Mouse (Mus musculus): ENCODE results near the gene Zfp511. TPM values are rescaled to one million over a fixed set of nuclear protein-coding genes. Genes with fewer than 3 reads are reported as not detected.

Gene Zfp511
- 10 to 100 TPM; 32.3 to 33.9 TPM for total RNA-seq (2021)

DNA sequence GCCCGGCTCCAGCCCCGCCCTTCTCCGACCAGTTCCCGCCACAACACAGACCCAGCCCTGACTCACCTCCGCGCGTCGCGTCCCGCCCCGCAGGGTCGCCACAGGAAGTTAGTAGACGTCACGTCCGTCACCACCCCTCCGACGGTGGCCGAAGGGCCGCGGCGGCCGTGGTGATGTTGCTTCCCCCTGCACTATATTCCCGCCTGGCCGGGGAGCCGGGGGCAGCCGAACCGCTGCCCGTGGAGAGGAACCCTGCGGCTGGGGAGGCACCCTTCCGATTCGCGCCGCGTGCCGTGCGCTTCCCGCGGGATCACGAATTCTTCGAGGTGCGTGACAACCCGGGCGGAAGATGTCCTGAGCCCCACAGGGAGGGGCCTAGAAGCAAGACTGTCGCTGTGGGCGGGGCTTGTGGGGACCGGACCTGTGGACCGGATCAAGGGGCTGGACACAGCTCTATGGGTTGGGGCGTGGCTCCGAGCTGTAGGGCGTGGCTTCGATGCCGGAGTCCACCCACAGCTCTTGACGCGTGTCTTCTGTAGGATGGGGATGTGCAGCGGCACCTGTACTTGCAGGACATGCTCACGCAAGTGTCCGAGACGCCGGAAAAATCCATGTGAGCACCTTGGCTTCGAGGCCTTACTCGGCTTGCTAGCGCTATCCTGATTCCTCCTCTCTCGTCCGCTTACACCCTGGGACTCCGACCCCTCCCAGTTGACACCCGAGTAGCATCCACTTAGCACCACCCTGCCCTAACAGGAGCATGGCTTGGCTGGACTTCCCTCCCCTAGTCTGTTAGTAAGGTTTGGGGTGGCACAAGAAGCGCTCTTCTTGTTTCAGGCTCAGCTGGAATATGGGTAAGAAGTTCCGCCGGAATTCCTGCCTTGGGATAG is at the start of gene Zfp511, which contains the start of gene Tubgcp2:
Gene Zfp511 (plus strand): TSS at position 111 of the 890 bp plus-strand sequence.
Gene Tubgcp2 (minus strand): TSS at position 389 of the 890 bp plus-strand sequence.
- intact Hi-C loops (cut with DNase I) = no loop called here

DNA sequence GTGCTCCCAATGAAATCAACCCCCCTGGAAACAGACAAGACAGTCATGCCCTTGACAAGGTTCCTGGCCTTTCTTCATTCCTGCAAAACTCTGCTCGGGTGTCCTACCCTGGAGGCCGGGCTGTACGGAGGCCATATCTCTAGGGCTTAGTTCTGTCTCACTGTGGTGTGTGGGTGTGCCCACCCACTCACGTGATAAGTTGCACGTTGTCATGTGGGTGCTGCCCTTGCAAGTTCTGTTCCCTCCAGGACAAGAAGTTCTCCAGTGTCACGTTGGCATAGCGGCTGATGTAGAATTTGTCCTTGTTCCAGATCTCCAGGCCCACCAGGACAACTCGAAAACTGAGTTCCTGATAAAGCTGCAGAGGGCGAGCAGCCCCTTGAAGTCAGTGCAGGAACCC is 47.9 kb upstream of the Zfp511 start:
- intact Hi-C loops (cut with DNase I) = no loop called here
- DNase-seq = no peak

More for the DNA sequence above, at the start of gene Zfp511, which contains the start of gene Tubgcp2:
- DNase-seq = peak; percentile 96

DNA sequence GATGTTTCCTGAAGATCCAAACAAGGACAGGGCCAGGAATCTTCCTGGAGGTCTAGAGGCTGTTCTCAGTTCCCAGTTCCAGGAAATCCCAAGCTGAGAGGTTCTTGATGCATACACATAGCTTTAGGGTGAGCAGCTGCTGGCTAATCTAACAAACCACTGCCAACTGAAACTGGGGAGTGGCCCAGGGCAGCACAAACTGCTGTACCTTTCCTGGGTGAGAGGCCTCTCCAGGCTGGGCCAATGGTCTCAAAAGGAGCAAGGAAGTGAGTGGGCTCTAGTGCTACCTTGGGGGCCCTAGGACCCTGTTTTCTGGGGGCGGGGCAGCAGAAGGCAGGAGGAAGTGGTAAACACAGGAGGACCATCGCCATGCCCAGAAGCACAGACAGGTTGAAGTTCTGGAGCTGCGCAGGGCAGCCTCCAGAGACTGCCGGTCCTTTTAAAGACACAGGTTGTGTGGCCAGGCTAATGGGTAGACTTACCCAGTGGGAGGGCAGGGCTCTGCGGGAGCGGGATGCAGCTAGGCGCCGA is 45.3 kb upstream of the Zfp511 start:
- intact Hi-C loops (cut with DNase I) = no loop called here
- DNase-seq = no peak

DNA sequence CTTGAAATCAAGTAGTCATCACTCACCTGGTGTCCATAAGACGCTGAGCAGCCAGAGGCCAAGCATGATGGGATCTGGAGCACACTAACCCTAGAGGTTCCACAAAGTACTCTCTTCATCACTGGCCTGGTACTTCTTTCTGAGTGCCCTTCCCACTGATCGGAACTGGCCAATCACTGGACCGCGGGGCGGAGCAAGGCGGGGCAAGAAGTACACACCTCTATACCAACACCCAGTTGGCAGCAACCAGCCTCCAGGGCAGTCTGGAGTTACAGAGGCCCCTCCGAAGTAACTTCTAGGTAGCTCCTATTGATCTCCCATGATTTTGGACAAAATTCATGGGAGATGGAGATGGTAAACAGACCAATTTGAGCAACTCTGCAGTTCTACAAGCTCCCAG is 43.8 kb upstream of the Zfp511 start, which contains the start of gene Adam8:
Gene Adam8 (minus strand): TSS at position 157 of the 400 bp plus-strand sequence.
- no peak for DNase-seq
- intact Hi-C loops (cut with DNase I) = no loop called here

DNA sequence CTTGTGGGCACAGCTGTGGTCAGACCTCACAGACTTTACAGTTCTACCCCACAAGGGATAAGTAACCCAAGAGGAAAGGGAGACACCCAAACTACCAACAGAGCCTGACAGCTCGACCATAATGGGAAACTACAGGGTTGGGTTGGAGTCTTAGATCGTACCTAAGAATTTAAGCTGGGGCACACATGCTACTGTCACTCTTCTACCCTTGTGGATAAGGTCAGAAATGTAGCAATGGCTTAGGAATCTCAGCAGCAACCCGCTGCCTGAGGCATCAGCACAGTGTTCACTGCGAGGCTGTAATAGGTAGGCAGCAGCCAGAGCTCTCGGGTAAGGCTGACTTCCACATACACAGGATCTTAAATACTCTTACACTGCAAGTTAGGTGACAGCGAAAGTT is 42.7 kb upstream of the Zfp511 start:
- no peak for DNase-seq
- intact Hi-C loops (cut with DNase I) = no loop called here

DNA sequence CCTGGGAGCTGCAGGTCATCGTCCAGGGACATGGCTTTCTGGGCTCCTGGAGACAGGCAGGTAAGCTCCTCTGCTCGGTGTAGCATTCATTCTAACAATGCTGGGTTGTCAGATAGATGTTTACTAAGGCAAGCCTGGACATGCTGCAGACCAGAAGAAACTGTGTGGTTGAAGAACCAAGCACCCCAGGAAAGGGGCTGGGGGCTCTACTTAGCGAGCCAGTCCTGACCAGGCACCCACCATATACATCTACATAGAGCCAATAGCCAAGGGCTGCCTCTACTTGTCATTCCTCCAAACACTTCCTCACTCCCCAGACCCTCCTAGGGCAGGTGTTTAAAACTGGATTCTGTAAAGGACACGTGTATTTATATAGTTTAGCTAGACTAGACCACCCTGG is 42.0 kb upstream of the Zfp511 start:
- intact Hi-C loops (cut with DNase I) = no loop called here
- DNase-seq = no peak

DNA sequence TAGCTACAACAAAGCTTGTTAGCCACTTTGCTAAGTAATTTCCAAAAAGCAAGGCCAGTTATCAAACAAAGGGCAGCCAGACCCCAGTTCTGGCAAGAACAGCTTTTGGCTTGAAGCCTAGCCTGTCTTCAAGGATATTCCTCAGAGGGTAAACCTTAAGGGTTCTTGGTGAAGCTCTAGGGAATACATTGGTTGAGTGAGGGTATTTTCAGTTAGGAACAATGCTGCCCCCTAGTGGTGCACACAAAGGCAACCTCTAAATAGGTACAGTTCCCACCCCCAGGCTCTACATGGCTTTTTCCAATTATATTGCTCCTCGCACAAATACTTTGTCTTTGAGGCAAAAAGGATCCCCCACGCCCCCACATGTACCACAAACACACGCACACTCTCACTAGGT is 41.5 kb upstream of the Zfp511 start:
- intact Hi-C loops (cut with DNase I) = loop anchor here (5.0 kb wide), 1 partner anchor 38 kb away; no protein-coding TSS in a partner anchor
- DNase-seq = peak; percentile 65

DNA sequence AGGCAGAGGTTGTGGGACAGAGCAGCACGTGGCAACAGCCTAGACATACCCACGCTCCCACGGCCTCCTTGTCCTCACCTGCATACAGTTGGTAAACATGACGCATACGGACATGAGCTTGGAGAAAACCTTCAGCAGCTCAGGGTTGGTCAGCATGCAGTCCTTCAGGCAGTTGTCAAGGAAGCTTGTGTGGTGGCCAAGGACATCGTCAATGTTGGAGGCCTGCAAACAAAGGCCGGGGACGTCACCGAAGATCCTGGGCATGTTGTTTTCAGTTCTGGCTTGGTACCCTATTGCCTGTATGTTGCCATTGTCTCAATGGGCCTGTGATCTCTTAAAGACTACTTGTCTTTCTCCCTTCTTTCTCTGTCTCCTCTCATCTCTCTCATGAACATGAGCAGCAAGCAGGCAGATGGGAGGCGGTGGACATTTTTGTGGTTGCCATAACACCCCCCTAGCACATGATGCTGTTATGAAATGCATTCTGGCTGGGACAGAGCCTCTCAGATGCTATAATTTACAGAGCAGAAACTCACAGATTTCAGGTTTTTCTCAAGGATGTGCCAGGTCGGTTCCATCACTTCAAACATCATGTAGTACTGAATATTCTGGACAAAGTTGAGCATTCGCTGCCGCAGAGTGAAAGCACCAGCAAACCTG is 37.4 kb upstream of the Zfp511 start:
- DNase-seq = no peak
- intact Hi-C loops (cut with DNase I) = loop anchor here (5.0 kb wide), 1 partner anchor 33 kb away; no protein-coding TSS in a partner anchor

DNA sequence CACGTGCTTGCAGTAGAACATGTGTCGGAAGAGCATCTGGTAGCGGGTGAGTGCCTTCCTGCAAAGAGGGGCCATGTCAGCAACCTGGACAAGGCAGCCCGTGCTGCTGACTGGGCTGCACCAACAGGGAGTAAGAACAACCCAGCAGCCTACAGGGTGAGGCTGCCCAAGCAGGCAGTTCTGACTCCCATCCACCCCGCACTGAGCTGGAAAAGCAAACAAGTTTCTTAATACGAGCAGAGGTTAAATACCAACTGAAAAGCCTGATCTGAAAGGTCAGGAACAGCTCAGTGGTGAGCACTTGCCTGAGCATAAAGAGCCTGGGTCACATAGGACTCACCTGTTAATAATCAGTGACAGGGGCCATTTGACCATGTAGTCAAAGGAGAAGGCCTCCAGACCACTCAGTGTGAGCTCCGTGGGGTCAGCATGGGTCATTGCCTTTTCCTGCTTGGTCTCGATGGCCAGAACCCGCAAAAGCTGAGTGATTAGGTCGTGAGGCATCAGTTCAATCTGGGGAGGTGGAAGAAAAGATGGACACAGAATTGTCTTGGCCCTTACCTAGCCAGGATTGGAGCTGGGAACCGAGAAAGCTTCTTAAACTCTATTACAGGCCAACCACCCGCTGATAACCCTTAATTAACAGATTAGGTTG is 35.0 kb upstream of the Zfp511 start:
- DNase-seq = no peak
- intact Hi-C loops (cut with DNase I) = no loop called here

DNA sequence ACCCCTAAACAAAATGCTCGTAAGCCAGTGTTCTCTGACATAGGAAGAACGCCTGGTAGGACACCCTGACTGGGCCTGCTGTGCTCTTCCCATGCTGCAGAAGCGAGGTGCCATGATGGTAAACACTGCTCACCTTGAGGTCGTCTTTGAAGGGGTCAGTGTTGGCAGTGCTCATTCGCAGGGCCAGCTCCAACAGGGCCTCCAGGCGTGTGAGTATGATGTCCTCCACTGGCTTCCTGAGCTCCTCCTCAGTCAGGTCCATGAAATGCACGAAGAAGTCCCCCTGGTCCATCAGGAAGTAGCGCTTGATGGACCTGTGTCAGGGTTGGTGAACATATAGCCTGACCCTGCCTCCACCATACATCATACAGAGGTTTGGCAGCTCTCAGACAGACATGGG is 31.5 kb upstream of the Zfp511 start:
- intact Hi-C loops (cut with DNase I) = no loop called here
- no peak for DNase-seq

DNA sequence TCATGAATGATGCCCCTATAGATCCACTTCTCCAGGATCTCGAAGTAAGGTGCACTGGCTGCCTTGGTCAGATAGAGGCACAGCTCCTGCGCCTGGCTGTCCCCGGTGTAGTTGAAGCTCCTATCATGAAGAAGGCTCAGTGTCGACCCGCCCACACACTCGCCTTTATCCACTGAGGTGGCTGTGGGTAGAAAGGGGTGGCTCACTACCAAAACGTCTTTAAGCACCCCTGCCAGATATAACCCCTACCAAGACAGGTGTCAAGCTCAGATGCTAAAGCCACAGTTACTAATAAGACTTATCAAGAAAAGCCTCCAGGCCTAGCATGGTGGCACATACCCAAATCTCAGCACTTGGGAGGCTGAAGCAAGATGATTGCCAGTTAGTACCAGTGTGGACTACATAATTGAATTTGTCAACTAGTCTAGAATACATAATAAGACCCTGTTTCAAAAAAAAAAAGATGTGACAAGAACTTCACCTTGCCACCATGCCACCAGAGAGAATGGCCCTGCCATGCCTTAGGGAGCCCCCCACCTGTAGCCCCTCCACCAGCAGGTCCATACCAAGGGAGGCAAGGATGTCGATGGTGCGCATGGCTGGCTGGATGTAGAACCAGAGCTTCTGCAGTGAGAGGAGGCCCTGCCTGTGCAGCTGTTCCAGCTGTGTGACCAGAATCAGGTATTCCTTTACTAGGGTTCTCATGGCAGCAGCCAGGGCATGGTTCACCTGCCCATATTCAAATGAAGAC is 29.2 kb upstream of the Zfp511 start:
- no peak for DNase-seq

DNA sequence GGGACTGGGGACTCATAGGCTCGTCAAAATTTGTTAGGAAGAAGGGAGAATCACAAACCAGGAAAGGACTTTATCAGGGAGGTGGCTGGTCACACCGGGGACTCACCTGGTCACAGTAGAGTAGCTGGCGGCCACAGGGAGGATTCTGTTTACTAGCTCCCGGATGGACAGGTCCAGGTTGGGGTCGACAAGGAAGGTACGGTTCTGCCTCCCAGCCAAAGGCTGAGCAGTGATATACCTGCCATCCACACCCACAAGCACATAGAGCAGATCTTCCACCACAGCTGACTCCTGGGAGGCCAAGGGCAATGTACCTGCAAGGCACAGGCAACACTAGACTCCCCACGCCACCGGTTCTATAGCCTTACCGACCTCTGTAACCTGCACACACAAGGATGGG is 28.4 kb upstream of the Zfp511 start:
- intact Hi-C loops (cut with DNase I) = no loop called here
- no peak for DNase-seq

More for the DNA sequence above, 29.2 kb upstream of the Zfp511 start:
- intact Hi-C loops (cut with DNase I) = no loop called here

DNA sequence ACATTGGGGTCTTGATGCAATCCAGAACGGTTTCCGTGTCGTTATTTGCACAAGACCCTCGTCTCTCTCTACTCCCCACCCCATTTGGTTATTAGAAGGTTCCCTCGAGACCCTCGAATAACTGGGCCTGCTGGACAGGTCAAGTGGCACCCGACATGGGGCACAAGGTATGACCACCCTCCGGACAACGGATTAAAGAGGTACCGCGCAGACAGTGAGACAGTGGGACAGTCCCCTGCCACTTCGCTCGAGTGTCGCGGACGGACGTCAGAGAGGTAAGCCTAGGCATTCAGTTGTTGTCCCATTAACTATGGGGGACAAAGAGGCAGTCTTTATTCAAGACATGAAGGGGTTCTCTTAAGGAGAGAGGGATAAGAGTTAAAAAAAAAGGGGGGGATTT is 24.9 kb upstream of the Zfp511 start:
- DNase-seq = no peak
- intact Hi-C loops (cut with DNase I) = no loop called here

DNA sequence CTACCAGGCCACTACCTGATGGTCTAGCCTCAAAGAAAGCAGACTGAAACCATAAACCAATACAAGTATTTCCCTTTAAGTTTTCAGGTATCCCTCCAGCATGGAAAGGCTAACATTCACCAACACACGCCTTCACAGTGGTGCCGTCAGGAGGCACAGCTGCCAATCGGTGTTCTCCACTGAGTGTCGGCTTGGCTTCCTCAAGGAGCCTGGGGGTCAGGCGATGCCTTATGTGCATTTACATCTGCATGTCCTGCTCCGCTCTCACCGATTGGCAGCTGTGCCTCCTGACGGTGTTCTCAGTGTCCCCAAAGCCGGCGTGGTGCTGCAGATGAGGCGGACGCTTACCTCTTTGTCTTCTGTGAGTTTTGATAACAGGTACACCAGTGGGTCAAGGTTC is 4.4 kb upstream of the Zfp511 start:
- intact Hi-C loops (cut with DNase I) = loop anchor here (5.0 kb wide), 1 partner anchor 34 kb away; no protein-coding TSS in a partner anchor

DNA sequence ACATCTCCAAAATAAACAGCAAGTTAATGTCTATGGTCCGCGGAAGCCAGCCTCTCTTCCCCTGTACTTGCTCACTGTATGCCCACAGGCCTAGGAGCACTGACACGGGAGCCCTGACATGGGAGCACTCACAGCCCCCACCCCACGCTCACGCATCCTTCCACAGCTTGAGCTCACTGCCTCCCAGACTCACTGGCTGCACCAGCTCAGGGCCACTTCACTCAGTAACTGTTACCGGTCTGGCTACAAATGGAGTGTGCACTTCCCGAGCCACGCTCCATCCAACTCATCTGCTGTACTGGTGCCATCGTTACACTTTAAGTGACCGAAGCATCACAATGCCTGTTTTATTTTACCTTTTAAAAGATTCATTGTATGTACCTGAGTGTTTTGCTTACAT is 3.8 kb upstream of the Zfp511 start:
- DNase-seq = no peak
- intact Hi-C loops (cut with DNase I) = loop anchor here (5.0 kb wide), 1 partner anchor 35 kb away; no protein-coding TSS in a partner anchor

More for the DNA sequence above, 4.4 kb upstream of the Zfp511 start:
- DNase-seq = no peak

DNA sequence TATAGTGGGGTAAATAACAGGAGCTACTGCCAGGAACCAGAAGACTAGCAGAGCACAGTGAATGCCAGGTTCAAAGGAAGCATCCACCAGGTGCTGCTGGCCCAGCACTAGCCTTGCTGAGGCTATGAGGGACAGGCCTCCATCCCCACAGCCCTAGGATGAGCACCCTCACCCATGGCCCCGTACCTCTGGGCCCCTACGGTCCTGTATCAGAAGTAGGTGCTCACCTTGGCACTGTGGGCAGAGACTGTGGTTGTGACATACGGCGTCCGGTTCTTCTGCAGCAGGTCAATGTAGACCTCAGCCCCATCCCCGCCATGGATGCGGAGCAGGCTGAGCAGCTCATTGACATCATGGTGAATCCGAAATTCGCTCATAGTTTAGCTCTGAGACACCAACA is 2.8 kb upstream of the Zfp511 start:
- intact Hi-C loops (cut with DNase I) = loop anchor here (5.0 kb wide), 1 partner anchor 36 kb away; no protein-coding TSS in a partner anchor

DNA sequence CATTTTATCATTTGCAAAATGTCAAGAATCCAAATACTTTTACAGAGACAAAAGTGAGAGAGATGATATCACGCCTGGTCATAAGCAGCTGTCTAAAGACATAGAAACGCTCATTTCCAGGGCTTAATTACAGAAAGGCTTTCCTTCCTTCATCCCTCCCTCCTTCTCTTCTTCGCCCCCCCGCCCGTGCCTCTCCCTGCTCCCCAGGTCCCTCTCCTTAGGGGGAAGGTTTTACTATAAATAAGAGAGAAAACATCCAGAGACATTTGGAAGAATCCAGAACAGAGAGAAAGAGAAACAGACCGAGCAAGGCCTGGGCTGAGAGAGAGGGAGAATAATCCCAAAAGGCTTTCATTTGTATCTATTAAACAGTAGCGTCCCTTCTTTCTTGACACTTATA is 735 bp upstream of the Zfp511 start:
- intact Hi-C loops (cut with DNase I) = no loop called here
- no peak for DNase-seq

More for the DNA sequence above, 2.8 kb upstream of the Zfp511 start:
- no peak for DNase-seq

DNA sequence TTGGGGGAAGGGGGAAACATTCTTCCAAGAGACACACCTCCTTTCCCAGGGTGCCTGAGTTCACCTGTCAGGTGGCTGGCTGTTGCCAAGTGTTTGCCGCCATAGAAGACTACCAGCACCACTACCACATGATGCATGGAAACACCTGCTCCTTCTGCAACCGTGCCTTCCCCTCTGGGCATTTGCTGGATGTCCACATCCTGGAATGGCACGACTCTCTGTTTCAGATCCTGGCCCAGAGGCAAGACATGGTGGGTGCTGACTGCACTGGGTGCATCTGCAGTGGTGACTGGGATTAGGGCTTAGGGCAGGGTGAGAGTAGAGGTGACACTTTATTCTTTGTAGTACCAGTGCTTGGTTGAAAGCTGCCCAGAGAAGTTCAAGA is 972 bp downstream of the Zfp511 start:
- DNase-seq = no peak
- intact Hi-C loops (cut with DNase I) = no loop called here

DNA sequence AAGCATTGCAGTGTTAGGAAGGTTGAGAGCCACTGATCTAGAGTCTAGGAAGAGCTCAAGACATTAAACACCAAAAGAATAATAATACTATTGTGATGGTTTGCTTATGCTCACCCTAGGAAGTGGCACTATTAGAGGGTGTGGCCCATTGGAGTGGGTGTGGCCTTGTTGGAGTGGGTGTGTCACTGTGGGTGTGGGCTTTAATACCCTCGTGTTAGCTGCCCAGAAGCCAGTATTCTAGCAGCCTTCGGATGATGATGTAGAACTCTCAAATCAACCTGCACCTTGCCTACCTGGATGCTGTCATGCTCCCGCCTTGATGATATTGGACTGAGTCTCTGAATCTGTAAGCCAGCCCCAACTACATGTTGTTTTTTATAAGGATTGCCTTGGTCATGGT is 6.5 kb downstream of the Zfp511 start:
- DNase-seq = no peak
- intact Hi-C loops (cut with DNase I) = no loop called here

DNA sequence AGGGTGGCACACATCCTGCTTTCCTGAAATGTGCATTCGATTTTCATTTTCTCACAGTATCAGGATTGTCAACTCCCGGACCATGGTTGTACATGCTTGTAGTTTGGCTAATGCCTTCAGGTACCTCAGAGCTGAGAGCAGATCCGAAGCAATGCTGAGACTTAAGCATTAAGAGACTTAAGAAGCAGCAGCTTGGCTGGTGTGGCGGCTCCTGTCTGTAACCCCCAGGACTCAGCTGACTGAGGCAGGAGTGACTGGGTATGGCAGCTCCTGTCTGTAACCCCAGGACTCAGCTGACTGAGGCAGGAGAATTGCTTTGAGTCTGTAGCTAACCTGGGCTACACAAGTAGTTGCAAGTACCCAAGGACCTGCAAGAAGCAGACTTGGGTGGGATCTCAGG is 9.4 kb downstream of the Zfp511 start:
- no peak for DNase-seq
- intact Hi-C loops (cut with DNase I) = no loop called here

Measured in left cerebral cortex, postnatal 4 days (tissue).